Mouse (Mus musculus) lung, adult 18-20 months (tissue): Measurements from ENCODE around the gene Gm21394.
"Not testable (repeated sequence)": the region's sequence is repeated elsewhere in the genome, so short reads cannot be mapped to it uniquely, and the experiment has no call there.

Source experiments
- DNase-seq, 2 experiments: peaks; one replicate each; pipeline ENCODE4 v3.0.0; 2022; ENCODE audit warnings: mixed read lengths in 2 of 2

Gene Gm21394

GRCm38 (mm10) chrY:84564807-84565206, at the start of gene Gm21394:
TSS of gene Gm21394 (minus strand) at chrY:84564907.
- DNase-seq = not testable (repeated sequence)
